Mouse (Mus musculus): ENCODE measurements around the gene Ano6. TPM values are rescaled to one million over a fixed set of nuclear protein-coding genes. Genes with fewer than 3 reads are reported as not detected.
A peak's percentile ranks its signal among the peaks of the same experiment; 100 is the strongest.

Ano6 gene
- polyA plus RNA-seq, 1 experiment from 2014 or later = 7.8 TPM

GRCm38 (mm10) chr15:95789562-95790528 is 798 bp upstream of the Ano6 start:
- peak overlapping the region; percentile 72 for H3K4me3 ChIP-seq (replicated peaks)
- WGBS (ENCODE audit: insufficient replicate concordance) = 18% methylated on average over 32 of the region's 32 CpGs
- peak overlapping the region; percentile 94 for H3K4me2 ChIP-seq
- no peaks in the 10 kb centered on the region; the same call in 1 of the 2 replicates for H3K9me3 ChIP-seq (replicated peaks)
- H3K36me3 ChIP-seq = no peaks in the 10 kb centered on the region
- ATAC-seq (ENCODE audit: low read depth) = peak; percentile 42
- peaks cover 17% of the 10 kb centered on the region; the same call in 1 of the 2 replicates for H3K27me3 ChIP-seq
- peak overlapping the region; percentile 56 for H3K27ac ChIP-seq
- H3K9ac ChIP-seq = peak overlapping the region; percentile 79
- H3K4me1 ChIP-seq (replicated peaks) = peaks cover 47% of the 10 kb centered on the region
- peak; percentile 17 for DNase-seq

- Histone ChIP-seq H3K9me3 (replicated peaks) (no peaks in the 10 kb centered on the region; the same call in 1 of the 2 replicates), H3K27ac (peak overlapping the region; percentile 66), H3K36me3 (no peaks in the 10 kb centered on the region), H3K4me1 (replicated peaks) (peaks cover 55% of the 10 kb centered on the region), H3K4me2 (peak overlapping the region; percentile 94), H3K9ac (peak overlapping the region; percentile 79), H3K4me3 (replicated peaks) (peak overlapping the region; percentile 72), H3K27me3 (peaks cover 17% of the 10 kb centered on the region; the same call in 1 of the 2 replicates)
- ATAC-seq (ENCODE audit: low read depth) = peak; percentile 31
- 2% methylated on average over 31 of the region's 32 CpGs for WGBS (ENCODE audit: insufficient replicate concordance)
- no peak for DNase-seq
These were observed 623 bp downstream of the Ano6 start for GRCm38 (mm10) chr15:95791141-95791791.

DNA sequence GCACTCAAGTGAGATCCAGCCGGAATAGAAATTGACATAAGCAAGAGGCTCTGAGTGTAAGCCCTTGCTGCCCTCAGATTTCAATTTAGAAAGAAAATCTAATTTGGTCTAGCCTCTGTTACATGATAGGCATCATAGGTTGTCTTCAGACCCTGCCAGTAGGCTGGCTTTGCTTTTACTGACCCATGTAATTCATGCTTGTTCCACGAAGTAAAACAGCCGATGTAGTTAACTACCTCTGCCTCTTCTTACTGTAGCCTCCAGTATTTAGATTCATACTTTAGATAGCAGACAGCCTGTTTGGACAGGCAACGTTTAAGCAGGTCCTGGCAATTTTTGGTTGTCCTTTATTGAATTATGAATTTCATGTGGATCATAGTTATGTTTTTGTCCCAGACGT is 1.2 kb downstream of the Ano6 start:
- H3K4me3 ChIP-seq (replicated peaks) = peak overlapping the region; percentile 72
- H3K27me3 ChIP-seq = peaks cover 17% of the 10 kb centered on the region; the same call in 1 of the 2 replicates
- H3K9me3 ChIP-seq (replicated peaks) = no peaks in the 10 kb centered on the region; the same call in 1 of the 2 replicates
- H3K4me1 ChIP-seq (replicated peaks) = peaks cover 55% of the 10 kb centered on the region
- H3K36me3 ChIP-seq = no peaks in the 10 kb centered on the region
- H3K27ac ChIP-seq = no peak overlapping the region
- peak overlapping the region; percentile 79 for H3K9ac ChIP-seq
- peak overlapping the region; percentile 94 for H3K4me2 ChIP-seq
- ATAC-seq (ENCODE audit: low read depth) = no peak
- no peak for DNase-seq
- 44% methylated on average over 5 of the region's 5 CpGs for WGBS (ENCODE audit: insufficient replicate concordance)

- no peak for ATAC-seq (ENCODE audit: low read depth)
- H3K4me1 ChIP-seq (replicated peaks) = peaks cover 61% of the 10 kb centered on the region
- H3K9me3 ChIP-seq (replicated peaks) = no peaks in the 10 kb centered on the region
- H3K27me3 ChIP-seq = peaks cover 17% of the 10 kb centered on the region; the same call in 1 of the 2 replicates
- DNase-seq = no peak
- peak overlapping the region; percentile 94 for H3K4me2 ChIP-seq
- H3K27ac ChIP-seq = no peak overlapping the region
- no peak overlapping the region for H3K9ac ChIP-seq
- 64% methylated on average over 25 of the region's 25 CpGs for WGBS (ENCODE audit: insufficient replicate concordance)
- H3K4me3 ChIP-seq (replicated peaks) = peak overlapping the region; percentile 72
- H3K36me3 ChIP-seq = no peaks in the 10 kb centered on the region
These were observed 1.9 kb downstream of the Ano6 start for GRCm38 (mm10) chr15:95792261-95793260.

GRCm38 (mm10) chr15:95793748-95794491 is 3.3 kb downstream of the Ano6 start:
- no peak overlapping the region for H3K27ac ChIP-seq
- WGBS (ENCODE audit: insufficient replicate concordance) = 67% methylated on average over 9 of the region's 9 CpGs

GRCm38 (mm10) chr15:95794611-95795565 is 4.2 kb downstream of the Ano6 start:
- 47% methylated on average over 10 of the region's 10 CpGs for whole genome bisulfite sequencing (ENCODE audit: insufficient replicate concordance)
- H3K27ac ChIP-seq = 0 out of 2 replicates have a peak overlapping the region, but pooled peaks have one; percentile 8
- H3K36me3 ChIP-seq = no peaks in the 10 kb centered on the region
- no peak overlapping the region for H3K9ac ChIP-seq
- DNase-seq = no peak
- peaks cover 61% of the 10 kb centered on the region for H3K4me1 ChIP-seq (replicated peaks)
- H3K27me3 ChIP-seq = peaks cover 17% of the 10 kb centered on the region; the same call in 1 of the 2 replicates
- H3K4me2 ChIP-seq = no peak overlapping the region
- no peak overlapping the region for H3K4me3 ChIP-seq (replicated peaks)
- H3K9me3 ChIP-seq (replicated peaks) = no peaks in the 10 kb centered on the region
- no peak for ATAC-seq (ENCODE audit: low read depth)

More at GRCm38 (mm10) chr15:95793748-95794491, 3.3 kb downstream of the Ano6 start:
- H3K4me1 ChIP-seq (replicated peaks) = peaks cover 68% of the 10 kb centered on the region
- no peak overlapping the region for H3K9ac ChIP-seq
- no peak overlapping the region for H3K4me3 ChIP-seq (replicated peaks)
- 0 out of 2 replicates have a peak overlapping the region, but pooled peaks have one; percentile 0 for H3K4me2 ChIP-seq
- H3K27me3 ChIP-seq = peaks cover 17% of the 10 kb centered on the region; the same call in 1 of the 2 replicates
- H3K36me3 ChIP-seq = no peaks in the 10 kb centered on the region
- no peak for DNase-seq
- H3K9me3 ChIP-seq (replicated peaks) = no peaks in the 10 kb centered on the region
- ATAC-seq (ENCODE audit: low read depth) = no peak

DNA sequence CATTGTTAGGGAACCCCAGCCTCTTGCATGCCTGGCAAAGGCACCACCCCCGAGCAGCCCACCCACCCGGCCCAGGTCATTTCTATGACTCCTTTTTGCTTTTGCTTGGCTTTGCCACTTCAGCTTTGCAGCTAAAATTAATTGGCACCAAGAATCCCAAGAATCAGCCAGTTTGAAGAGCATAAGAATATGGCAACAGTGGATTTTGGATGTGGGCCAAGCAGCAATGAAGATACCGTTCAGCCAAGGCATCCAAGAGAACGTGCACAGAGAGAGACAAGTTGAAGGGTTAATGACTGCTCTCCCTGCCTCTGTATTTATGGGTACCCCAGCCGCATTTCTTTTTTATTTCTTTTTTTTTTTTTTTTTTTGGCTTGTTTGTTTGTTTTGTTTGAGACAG is 5.4 kb downstream of the Ano6 start:
- H3K27ac ChIP-seq = no peak overlapping the region
- peaks cover 50% of the 10 kb centered on the region for H3K4me1 ChIP-seq (replicated peaks)
- DNase-seq = no peak
- H3K27me3 ChIP-seq = peaks cover 9% of the 10 kb centered on the region; the same call in 1 of the 2 replicates
- H3K36me3 ChIP-seq = no peaks in the 10 kb centered on the region
- 69% methylated on average over 5 of the region's 5 CpGs for WGBS (ENCODE audit: insufficient replicate concordance)
- H3K4me3 ChIP-seq (replicated peaks) = no peak overlapping the region
- no peak overlapping the region for H3K4me2 ChIP-seq
- no peak for ATAC-seq (ENCODE audit: low read depth)
- no peaks in the 10 kb centered on the region for H3K9me3 ChIP-seq (replicated peaks)
- no peak overlapping the region for H3K9ac ChIP-seq

- H3K27me3 ChIP-seq = no peaks in the 10 kb centered on the region
- no peak overlapping the region for H3K9ac ChIP-seq
- 44% methylated on average over 9 of the region's 9 CpGs for WGBS (ENCODE audit: insufficient replicate concordance)
- no peak overlapping the region for H3K27ac ChIP-seq
- H3K9me3 ChIP-seq (replicated peaks) = no peaks in the 10 kb centered on the region
- no peaks in the 10 kb centered on the region for H3K36me3 ChIP-seq
- ATAC-seq (ENCODE audit: low read depth) = no peak
- peaks cover 46% of the 10 kb centered on the region for H3K4me1 ChIP-seq (replicated peaks)
- H3K4me2 ChIP-seq = no peak overlapping the region
- DNase-seq = no peak
- no peak overlapping the region for H3K4me3 ChIP-seq (replicated peaks)
These were observed 6.7 kb downstream of the Ano6 start for GRCm38 (mm10) chr15:95797144-95797983.

GRCm38 (mm10) chr15:95798266-95798665 is 7.6 kb downstream of the Ano6 start:
- no peak overlapping the region for H3K9ac ChIP-seq
- H3K4me2 ChIP-seq = no peak overlapping the region
- H3K36me3 ChIP-seq = no peaks in the 10 kb centered on the region
- peaks cover 49% of the 10 kb centered on the region for H3K4me1 ChIP-seq (replicated peaks)
- no peaks in the 10 kb centered on the region for H3K27me3 ChIP-seq
- H3K4me3 ChIP-seq (replicated peaks) = no peak overlapping the region
- no peaks in the 10 kb centered on the region for H3K9me3 ChIP-seq (replicated peaks)
- DNase-seq (no peak), ATAC-seq (ENCODE audit: low read depth) (no peak)
- H3K27ac ChIP-seq = no peak overlapping the region
- 80% methylated on average over 7 of the region's 7 CpGs for WGBS (ENCODE audit: insufficient replicate concordance)

Measured in liver, embryonic 13.5 days (tissue).